Mouse (Mus musculus) CH12.LX (cell line): ENCODE measurements around the gene Tmem69.

Source experiments
- CTCF ChIP-seq, 2 experiments: IDR thresholded peaks in 1 of 2; conservative IDR thresholded peaks in 1 of 2; 2 replicates each; pipeline ENCODE4 v1.5.1; 2011 to 2012; ENCODE audit warnings: low read depth in 2 of 2, low read length in 2 of 2, improper control_type of control experiment in 1 of 2, inconsistent platforms in 1 of 2, mild to moderate bottlenecking in 1 of 2, moderate library complexity in 1 of 2
- JUND ChIP-seq: conservative IDR thresholded peaks from 2 replicates; pipeline ENCODE4 v1.6.1; 2011; ENCODE audit warnings: low read depth, low read length, improper control_type of control experiment
- MAZ ChIP-seq: IDR thresholded peaks from 2 replicates; pipeline ENCODE4 v1.6.1; 2012; ENCODE audit warnings: low read depth, mild to moderate bottlenecking, inconsistent platforms, low read length, improper control_type of control experiment, moderate library complexity
- POLR2A ChIP-seq: IDR thresholded peaks from 2 replicates; pipeline ENCODE4 v1.6.1; 2011; ENCODE audit warnings: low read depth, mild to moderate bottlenecking, improper control_type of control experiment, low read length
- POLR2AphosphoS2 ChIP-seq: IDR thresholded peaks from 2 replicates; pipeline ENCODE4 v1.6.1; 2011; ENCODE audit warnings: low read depth, low read length, improper control_type of control experiment
- SMC3 ChIP-seq: IDR thresholded peaks from 2 replicates; pipeline ENCODE4 v1.6.1; 2011; ENCODE audit warnings: low read depth, low read length, improper control_type of control experiment
- UBTF ChIP-seq: IDR thresholded peaks from 2 replicates; pipeline ENCODE4 v1.6.1; 2012; ENCODE audit warnings: low read depth, mild to moderate bottlenecking, inconsistent platforms, low read length, improper control_type of control experiment, moderate library complexity
- USF1 ChIP-seq: IDR thresholded peaks from 2 replicates; pipeline ENCODE4 v1.6.1; 2014; ENCODE audit warnings: low read depth, mild to moderate bottlenecking, inconsistent platforms, low read length, improper control_type of control experiment
- ZNF384 ChIP-seq: IDR thresholded peaks from 2 replicates; pipeline ENCODE4 v1.6.1; 2012; ENCODE audit warnings: low read depth, low read length, improper control_type of control experiment, inconsistent platforms

DNA sequence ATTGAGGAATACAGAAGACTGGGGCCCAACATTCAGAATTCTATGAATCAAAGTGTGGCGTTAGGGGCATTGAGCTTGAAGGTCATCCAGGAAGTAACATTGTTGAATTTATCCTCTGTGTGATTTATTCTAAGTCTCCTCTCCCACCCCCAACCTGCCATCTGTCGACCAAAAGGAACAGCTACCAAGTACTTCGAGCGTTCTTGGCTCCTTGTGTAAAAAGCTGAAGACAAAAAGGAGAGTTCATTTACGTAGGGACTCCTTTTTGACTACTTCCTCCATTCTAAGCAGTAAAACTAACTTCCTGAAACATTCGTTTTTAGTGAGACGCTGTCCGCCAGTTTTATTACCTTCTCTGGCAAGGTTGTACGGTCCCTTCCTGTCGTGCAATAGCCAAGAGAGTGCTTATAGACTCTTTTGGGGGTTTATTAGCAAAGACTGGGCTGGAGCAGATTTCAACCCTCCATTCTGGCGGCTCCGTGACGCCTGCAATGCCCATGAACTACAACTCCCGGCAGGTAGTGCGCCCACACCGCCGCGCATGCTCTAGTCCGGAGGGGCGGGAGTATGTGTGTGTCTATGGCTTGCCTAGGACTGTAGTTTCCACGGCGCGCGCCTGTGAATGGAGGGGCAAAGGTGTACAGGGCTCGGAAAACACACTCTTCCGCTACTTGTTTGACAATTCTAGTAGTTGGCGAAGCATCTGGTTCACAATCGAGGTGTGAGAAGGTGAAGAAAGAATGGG lies 997 bp upstream of the Tmem69 start:
- TF ChIP-seq POLR2A = peak; percentile 84
- TF ChIP-seq CTCF (conservative IDR thresholded peaks at IDR 0.05 in 1 of 2, IDR thresholded peaks at IDR 0.05 in 1 of 2; ENCODE audit: low read depth in 2 of 2, low read length in 2 of 2) = no peak
- no peak for TF ChIP-seq SMC3
- no peak for TF ChIP-seq USF1
- TF ChIP-seq POLR2AphosphoS2 = peak; percentile 84
- no peak for TF ChIP-seq MAZ
- TF ChIP-seq UBTF = no peak
- no peak for TF ChIP-seq ZNF384
- TF ChIP-seq JUND = no peak
